ENCODE assay signal across 8 mouse cellular contexts in genomic region chr2:25333569-25333968, GRCm38 (mm10). TPM values are rescaled to one million over a fixed set of nuclear protein-coding genes. Genes with fewer than 3 reads are reported as not detected.
DNase-seq lines count a peak whose midpoint lies in the region; ATAC-seq and TF ChIP-seq lines count a peak whose summit lies in the region.
"Had no signal": no experiment of that assay in that cellular context is flagged by ENCODE, and none has a peak within 500 bp of the region (broad histone marks: within the 10 kb centered on the region; RNA-seq: fewer than 3 reads in every experiment).

No protein-coding gene starts in this region.

- DNase-seq in testis, postnatal 10 days (ENCODE audit: low spot score) = no peak
- DNase-seq in liver, embryonic 13.5 days = no peak
- no peak for DNase-seq in right cerebral cortex, postnatal 10 days (ENCODE audit: low spot score in 2 of 2)
- no peak for DNase-seq in ovary, adult 18-20 months (ENCODE audit: low spot score)
- DNase-seq in B cell, adult 2 months = no peak
- DNase-seq: gastrocnemius, postnatal 10 days had no signal

- TF ChIP-seq POLR2A in testis, adult 2 months (IDR thresholded peaks at IDR 0.05; ENCODE audit: control insufficient read depth, low read depth, low read length) = no peak

- ATAC-seq in forebrain, embryonic 15.5 days (replicated peaks) = no peak
- ATAC-seq in liver, embryonic 13.5 days (ENCODE audit: low read depth) = no peak

- peaks cover 5% of the 10 kb centered on the region for H3K4me1 ChIP-seq in testis, adult 2 months (ENCODE audit: control insufficient read depth, insufficient read depth, low read length)
- peaks cover 31% of the 10 kb centered on the region for H3K4me1 ChIP-seq in forebrain, embryonic 15.5 days
- H3K4me1 ChIP-seq in liver, embryonic 13.5 days (replicated peaks) = peaks cover 30% of the 10 kb centered on the region

- H3K9ac ChIP-seq in forebrain, embryonic 15.5 days (replicated peaks) = peak overlapping the region; percentile 72
- H3K9ac ChIP-seq in liver, embryonic 13.5 days = peak overlapping the region; percentile 85

- TF ChIP-seq CTCF in testis, adult 2 months (IDR thresholded peaks at IDR 0.05; ENCODE audit: control insufficient read depth, insufficient read depth, insufficient replicate concordance, low read depth, low read length) = no peak

- no peaks in the 10 kb centered on the region for H3K9me3 ChIP-seq in forebrain, embryonic 15.5 days
- no peaks in the 10 kb centered on the region for H3K9me3 ChIP-seq in liver, embryonic 13.5 days (replicated peaks)

- peak overlapping the region; percentile 100 for H3K4me3 ChIP-seq in testis, adult 2 months (ENCODE audit: control insufficient read depth, low read depth, low read length)
- peak overlapping the region; percentile 90 for H3K4me3 ChIP-seq in forebrain, embryonic 15.5 days
- peak overlapping the region; percentile 88 for H3K4me3 ChIP-seq in liver, embryonic 13.5 days (replicated peaks)

- H3K27ac ChIP-seq in testis, adult 2 months (ENCODE audit: control insufficient read depth, insufficient read depth, low read depth, low read length) = no peak overlapping the region
- no peak overlapping the region for H3K27ac ChIP-seq in forebrain, embryonic 15.5 days (replicated peaks)
- H3K27ac ChIP-seq in liver, embryonic 13.5 days = peak overlapping the region; percentile 72; the same call in 1 of the 2 replicates

- H3K4me2 ChIP-seq in forebrain, embryonic 15.5 days (replicated peaks) = peak overlapping the region; percentile 89
- H3K4me2 ChIP-seq in liver, embryonic 13.5 days = peak overlapping the region; percentile 91

- peaks cover 3% of the 10 kb centered on the region for H3K36me3 ChIP-seq in testis, adult 2 months (ENCODE audit: control insufficient read depth, insufficient read depth, low read length)
- H3K36me3 ChIP-seq in forebrain, embryonic 15.5 days = peaks cover 48% of the 10 kb centered on the region
- peaks cover 50% of the 10 kb centered on the region for H3K36me3 ChIP-seq in liver, embryonic 13.5 days

- WGBS in forebrain, embryonic 15.5 days = 87% methylated on average over 2 of the region's 2 CpGs
- 72% methylated on average over 2 of the region's 2 CpGs for WGBS in liver, embryonic 13.5 days (ENCODE audit: insufficient replicate concordance)

- H3K27me3 ChIP-seq in testis, adult 2 months (ENCODE audit: control insufficient read depth, insufficient read depth, low read length) = no peaks in the 10 kb centered on the region
- H3K27me3 ChIP-seq in forebrain, embryonic 15.5 days = no peaks in the 10 kb centered on the region
- no peaks in the 10 kb centered on the region for H3K27me3 ChIP-seq in liver, embryonic 13.5 days

RNA-seq across cellular contexts. Expression of gene Man1b1, which starts 1.4 kb away (rescaled TPM):
- polyA plus RNA-seq in testis, adult 2 months (2012; rRNA removed) = 25.4 and 29.3 TPM in 2 replicates
- 52.6 and 61.1 TPM in 2 replicates for polyA plus RNA-seq in forebrain, embryonic 15.5 days (2015; fragmentation: Nextera tagmentation; extraction: Ambion mirVana)
- 18.8 and 27.1 TPM in 2 replicates for polyA plus RNA-seq in liver, embryonic 13.5 days (2015; fragmentation: Nextera tagmentation; extraction: Ambion mirVana)

RNA-seq across cellular contexts. Expression of gene Grin1, which starts 14.6 kb away (rescaled TPM):
- 0.38 and 0.75 TPM in 2 replicates for polyA plus RNA-seq in testis, adult 2 months (2012; rRNA removed)
- polyA plus RNA-seq in forebrain, embryonic 15.5 days (2015; fragmentation: Nextera tagmentation; extraction: Ambion mirVana) = 19.1 and 21.5 TPM in 2 replicates
- polyA plus RNA-seq in liver, embryonic 13.5 days (2015; fragmentation: Nextera tagmentation; extraction: Ambion mirVana) = 0.12 and 0.41 TPM in 2 replicates

RNA-seq across cellular contexts. Expression of gene Dpp7, which starts 22.6 kb away (rescaled TPM):
- polyA plus RNA-seq in testis, adult 2 months (2012; rRNA removed) = 4.0 and 5.0 TPM in 2 replicates
- polyA plus RNA-seq in forebrain, embryonic 15.5 days (2015; fragmentation: Nextera tagmentation; extraction: Ambion mirVana) = 25.5 and 29.3 TPM in 2 replicates
- polyA plus RNA-seq in liver, embryonic 13.5 days (2015; fragmentation: Nextera tagmentation; extraction: Ambion mirVana) = 9.0 and 10.5 TPM in 2 replicates

RNA-seq across cellular contexts. Expression of gene Uap1l1, which starts 31.9 kb away (rescaled TPM):
- 1.7 and 2.2 TPM in 2 replicates for polyA plus RNA-seq in testis, adult 2 months (2012; rRNA removed)
- 4.1 and 5.1 TPM in 2 replicates for polyA plus RNA-seq in forebrain, embryonic 15.5 days (2015; fragmentation: Nextera tagmentation; extraction: Ambion mirVana)
- 13.4 and 16.1 TPM in 2 replicates for polyA plus RNA-seq in liver, embryonic 13.5 days (2015; fragmentation: Nextera tagmentation; extraction: Ambion mirVana)

RNA-seq across cellular contexts. Expression of gene Sapcd2, which starts 38.6 kb away (rescaled TPM):
- polyA plus RNA-seq in testis, adult 2 months (2012; rRNA removed) = 1.1 and 1.3 TPM in 2 replicates
- polyA plus RNA-seq in forebrain, embryonic 15.5 days (2015; fragmentation: Nextera tagmentation; extraction: Ambion mirVana) = 31.9 and 32.6 TPM in 2 replicates
- polyA plus RNA-seq in liver, embryonic 13.5 days (2015; fragmentation: Nextera tagmentation; extraction: Ambion mirVana) = 30.0 and 30.6 TPM in 2 replicates

Comparison
In these comparisons a context has a peak if more than half of its experiments do, and no peak if none do; other contexts are left out.
1. RNA of gene Grin1, which starts 14.6 kb away (polyA plus RNA-seq): 19.1 to 21.5 TPM in forebrain, embryonic 15.5 days; 0.38 to 0.75 TPM in testis, adult 2 months and 0.12 to 0.41 TPM in liver, embryonic 13.5 days; every median in the first group is over 10 times any median in the second.
2. Peak in every context shown above with its lines, with median percentiles within 50 percentile points of each other: H3K4me3 ChIP-seq.